Mouse (Mus musculus) left cerebral cortex, postnatal 10 days (tissue): ENCODE measurements at regions not wholly inside any gene's neighbourhood (a gene's known extent, or its start where the extent isn't known, plus 50 kb on each side); places are given as distances from the start of the nearest gene placed in this dataset.
"Not testable (repeated sequence)": the region's sequence is repeated elsewhere in the genome, so short reads cannot be mapped to it uniquely, and the experiment has no call there.

Source experiments
- DNase-seq, 2 experiments: peaks; one replicate each; pipeline ENCODE4 v3.0.0; 2021 to 2022; ENCODE audit warnings: low spot score in 2 of 2, mixed read lengths in 1 of 2; ENCODE audit errors: extremely low spot score in 1 of 2
- intact Hi-C: fragments of 180-260 bp; cut with DNase I; formaldehyde crosslinking; loops from one replicate; pipeline ENCODE4 v1.15.1; 2025

- intact Hi-C loops: no loop called here
- DNase-seq: no peak
Observed at GRCm38 (mm10) chr1:117354624-117355023, 342.3 kb upstream of the Gm28363 start.

GRCm38 (mm10) chr1:117356418-117357194 lies 340.3 kb upstream of the Gm28363 start:
- intact Hi-C loops: no loop called here
- DNase-seq: no peak

- intact Hi-C loops: no loop called here
- DNase-seq: no peak
Observed at GRCm38 (mm10) chr1:117364066-117364465, 332.9 kb upstream of the Gm28363 start.

- intact Hi-C loops: no loop called here
- DNase-seq: no peak
Observed at GRCm38 (mm10) chr1:117412349-117412748, 284.6 kb upstream of the Gm28363 start.

- intact Hi-C loops: no loop called here
- no peak for DNase-seq
Observed at GRCm38 (mm10) chr1:117457736-117458135, 239.2 kb upstream of the Gm28363 start.

GRCm38 (mm10) chr1:117458156-117458850 lies 238.6 kb upstream of the Gm28363 start:
- intact Hi-C loops, DNase-seq: not testable (repeated sequence)

- DNase-seq, intact Hi-C loops: not testable (repeated sequence)
Observed at GRCm38 (mm10) chr1:117459126-117459525, 237.8 kb upstream of the Gm28363 start.

GRCm38 (mm10) chr1:117490176-117490575 lies 206.8 kb upstream of the Gm28363 start:
- intact Hi-C loops: no loop called here
- DNase-seq: no peak

- DNase-seq: no peak
- intact Hi-C loops: no loop called here
Observed at GRCm38 (mm10) chr1:117497003-117497402, 199.9 kb upstream of the Gm28363 start.

- intact Hi-C loops: no loop called here
- peak in 1 of 2 experiments; percentile 37 for DNase-seq
Observed at GRCm38 (mm10) chr1:117519498-117520032, 177.4 kb upstream of the Gm28363 start.
